Mouse (Mus musculus) G1E (cell line): ENCODE data around the gene Ntn1. TPM values are rescaled to one million over a fixed set of nuclear protein-coding genes. Genes with fewer than 3 reads are reported as not detected.

ENCODE experiments used
- ATAC-seq: 2 replicates; pipeline ENCODE4 v1.8.0; 2016; ENCODE audit warnings: mild to moderate bottlenecking; ENCODE audit not compliant: insufficient number of reproducible peaks, poor library complexity, low FRiP score, severe bottlenecking; ENCODE audit errors: extremely low read depth
- DNase-seq: peaks from one replicate; pipeline ENCODE4 v3.0.0; 2012; ENCODE audit warnings: low spot score
- H3K27me3 ChIP-seq: 2 replicates; pipeline ENCODE4 v1.6.1; 2012; ENCODE audit warnings: mild to moderate bottlenecking, low read length, inconsistent platforms; ENCODE audit not compliant: insufficient read depth
- H3K36me3 ChIP-seq: replicated peaks from 2 replicates; pipeline ENCODE3; 2012; ENCODE audit warnings: mild to moderate bottlenecking, inconsistent platforms
- H3K4me1 ChIP-seq: 2 replicates; pipeline ENCODE4 v1.6.1; 2012; ENCODE audit warnings: low read depth, low read length, inconsistent platforms, mixed read lengths; ENCODE audit not compliant: insufficient read depth
- H3K4me3 ChIP-seq: 2 replicates; pipeline ENCODE4 v1.5.1; 2012; ENCODE audit warnings: low read depth, mild to moderate bottlenecking, inconsistent platforms, low read length, moderate library complexity, mixed read lengths
- H3K9me3 ChIP-seq: replicated peaks from 2 replicates; pipeline ENCODE4 v1.6.1; 2012; ENCODE audit warnings: inconsistent platforms
- CTCF ChIP-seq: IDR thresholded peaks from 2 replicates; pipeline ENCODE4 v1.5.1; 2012; ENCODE audit warnings: low read depth, low read length, inconsistent platforms, mixed read lengths
- GATA1 ChIP-seq: IDR thresholded peaks from 2 replicates; pipeline ENCODE4 v1.6.1; 2012; ENCODE audit warnings: borderline replicate concordance, low read length, inconsistent platforms, mixed read lengths
- GATA2 ChIP-seq: IDR thresholded peaks from 2 replicates; pipeline ENCODE4 v1.6.1; 2012; ENCODE audit warnings: low read depth, low read length, inconsistent platforms, borderline replicate concordance
- POLR2AphosphoS5 ChIP-seq: IDR thresholded peaks from 2 replicates; pipeline ENCODE4 v1.6.1; 2012; ENCODE audit warnings: low read depth, low read length, inconsistent platforms; ENCODE audit not compliant: insufficient replicate concordance
- TAL1 ChIP-seq: conservative IDR thresholded peaks from 2 replicates; pipeline ENCODE4 v1.6.1; 2012; ENCODE audit warnings: low read depth, low read length, inconsistent platforms, mixed read lengths
- polyA plus RNA-seq: library from polyadenylated mRNA; stranded (reverse); fragments of >175 nt; gene quantifications from 2 replicates; pipeline ENCODE4 v1.2.3, GENCODE M21; 2012
- total RNA-seq, 2 experiments: library from RNA; stranded (forward) in 1 of 2; stranded (reverse) in 1 of 2; fragments of 200-1000 nt in 1 of 2; fragments of >200 nt in 1 of 2; fragmentation: Nextera tagmentation in 1 of 2; gene quantifications; 2 replicates each; pipeline ENCODE4 v1.2.3; 2014 to 2017

Ntn1 gene
- total and polyA plus RNA-seq, 3 experiments = under 0.01 TPM; not detected in 2

DNA sequence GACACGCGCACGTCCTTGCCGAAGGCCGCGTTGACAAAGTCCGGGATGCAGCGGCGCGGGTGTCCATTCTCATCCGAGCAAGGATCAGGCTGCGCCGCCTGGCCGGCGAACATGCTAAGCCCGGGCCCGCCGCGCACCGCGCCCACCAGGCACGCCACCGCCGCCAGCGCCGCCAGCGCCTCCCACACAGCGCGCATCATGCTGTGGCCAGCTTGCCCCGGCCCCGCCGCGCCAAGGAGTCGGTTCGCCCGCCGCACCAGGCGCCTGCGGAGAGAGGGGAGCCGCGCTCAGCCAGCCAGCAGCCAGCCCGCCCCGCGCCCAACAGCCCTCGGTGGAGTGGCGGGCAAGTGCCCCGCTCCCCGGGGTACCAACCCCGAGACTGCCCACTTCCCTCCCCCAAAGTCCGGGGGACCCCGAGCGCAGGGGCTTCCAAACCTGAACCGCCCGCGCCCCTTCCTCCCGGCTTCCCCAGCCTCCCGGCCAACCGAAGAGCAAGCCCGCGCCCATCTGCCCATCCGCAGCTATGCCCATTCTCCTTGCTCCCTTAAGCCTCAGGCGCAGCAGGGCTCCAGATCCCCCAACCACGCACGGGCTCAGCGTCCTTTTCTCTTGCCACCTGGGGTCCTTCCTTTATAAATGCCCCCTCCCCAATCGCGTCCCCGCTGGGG is 14.6 kb downstream of the Ntn1 start:
- ATAC-seq (no peak), DNase-seq (no peak)
- Histone ChIP-seq H3K27me3 (peaks cover 8% of the 10 kb centered on the region), H3K36me3 (no peaks in the 10 kb centered on the region), H3K9me3 (peaks cover 28% of the 10 kb centered on the region), H3K4me3 (peak overlapping the region; percentile 9; the same call in 1 of the 2 replicates), H3K4me1 (no peaks in the 10 kb centered on the region)
- no peak for TF ChIP-seq GATA1
- no peak for TF ChIP-seq TAL1
- no peak for TF ChIP-seq GATA2
- no peak for TF ChIP-seq POLR2AphosphoS5
- no peak for TF ChIP-seq CTCF

DNA sequence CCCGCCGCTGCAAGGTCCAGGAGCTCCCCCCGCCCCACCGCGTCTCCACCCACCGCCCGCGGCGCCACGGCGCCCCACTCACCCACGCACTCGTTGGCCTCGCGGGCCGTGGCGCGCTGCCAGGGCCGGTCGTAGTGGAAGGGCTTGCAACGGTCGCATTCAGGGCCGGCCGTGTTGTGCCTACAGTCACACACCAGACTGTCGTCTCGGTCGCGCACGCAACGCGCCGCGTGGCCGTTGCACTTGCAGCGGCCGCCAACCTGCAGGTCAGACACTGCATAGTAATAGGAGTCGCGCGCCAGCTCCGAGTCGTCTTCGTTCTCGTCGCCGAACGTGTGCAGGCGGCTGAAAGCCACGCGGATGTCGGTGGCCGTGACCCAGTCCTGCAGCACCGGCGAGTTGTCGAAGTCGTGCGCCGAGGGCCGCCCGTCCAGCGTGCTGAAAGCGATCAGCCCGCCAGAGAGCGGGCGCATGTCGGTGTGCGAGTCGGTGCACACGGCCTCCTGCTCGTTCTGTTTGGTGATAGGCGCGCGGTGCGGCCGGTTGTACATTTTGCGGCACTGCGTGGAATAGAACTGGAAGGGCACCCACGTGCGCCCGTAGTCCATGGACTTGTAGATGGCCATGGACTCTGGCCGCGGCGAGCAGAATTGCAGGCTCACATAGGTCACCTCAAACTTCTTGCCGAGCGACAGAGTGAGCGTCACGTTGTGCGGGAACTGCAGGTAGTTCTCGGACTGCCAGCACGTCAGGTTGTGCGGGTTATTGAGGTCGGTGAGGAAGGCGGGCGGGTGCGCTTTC is 15.4 kb downstream of the Ntn1 start:
- Histone ChIP-seq H3K27me3 (no peaks in the 10 kb centered on the region), H3K9me3 (peaks cover 28% of the 10 kb centered on the region), H3K4me3 (peak overlapping the region; percentile 9; the same call in 1 of the 2 replicates), H3K4me1 (no peaks in the 10 kb centered on the region), H3K36me3 (no peaks in the 10 kb centered on the region)
- DNase-seq = no peak
- no peak for TF ChIP-seq GATA2
- no peak for TF ChIP-seq TAL1
- no peak for TF ChIP-seq POLR2AphosphoS5
- no peak for TF ChIP-seq GATA1
- no peak for TF ChIP-seq CTCF
- no peak for ATAC-seq

DNA sequence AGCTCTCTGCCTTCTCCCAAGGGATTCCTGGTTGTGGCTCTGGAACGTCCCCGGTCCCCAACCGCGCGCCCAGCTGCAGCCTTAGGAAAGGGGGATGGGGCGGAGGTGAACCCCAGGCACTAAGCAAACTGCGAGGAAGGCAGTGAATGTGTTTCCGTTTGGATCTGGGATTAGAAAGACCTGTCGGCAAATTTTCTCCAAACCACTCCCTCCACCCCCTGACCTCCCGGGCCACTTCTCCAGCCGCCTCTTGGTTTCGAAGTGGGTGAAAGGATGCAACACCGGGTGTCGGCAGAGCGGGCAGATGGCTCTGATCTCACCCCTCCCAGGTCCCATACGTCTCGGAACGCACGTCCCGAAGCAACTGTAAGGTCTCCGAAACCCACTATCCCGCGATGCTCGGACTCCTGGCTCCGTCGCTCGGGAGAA is 16.0 kb downstream of the Ntn1 start:
- H3K9me3 ChIP-seq = peaks cover 28% of the 10 kb centered on the region
- DNase-seq = no peak
- no peaks in the 10 kb centered on the region for H3K4me1 ChIP-seq
- no peak overlapping the region for H3K4me3 ChIP-seq
- no peaks in the 10 kb centered on the region for H3K27me3 ChIP-seq
- TF ChIP-seq TAL1 (no peak), CTCF (no peak), GATA2 (no peak), POLR2AphosphoS5 (no peak), GATA1 (no peak)
- no peaks in the 10 kb centered on the region for H3K36me3 ChIP-seq
- ATAC-seq = no peak

DNA sequence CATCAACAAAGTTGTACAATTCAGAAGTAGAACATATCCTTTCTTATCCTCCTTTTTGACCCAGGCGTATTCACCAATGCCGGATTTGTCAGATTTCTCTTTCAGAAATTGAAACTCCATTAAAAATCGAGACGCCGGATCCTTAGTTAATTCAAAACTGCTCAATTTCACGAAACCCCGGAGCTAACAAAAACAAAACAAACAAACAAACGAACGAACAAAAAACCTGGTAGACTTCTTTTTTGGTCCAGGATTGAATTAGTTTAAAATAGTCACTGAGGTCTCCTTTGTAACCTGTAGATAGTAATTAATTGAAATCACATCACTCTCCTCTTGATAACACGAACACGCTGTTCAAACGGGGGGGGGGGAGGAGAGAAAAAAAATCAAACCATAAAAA is 16.5 kb downstream of the Ntn1 start:
- Histone ChIP-seq H3K27me3 (no peaks in the 10 kb centered on the region), H3K9me3 (peaks cover 28% of the 10 kb centered on the region), H3K36me3 (no peaks in the 10 kb centered on the region), H3K4me1 (no peaks in the 10 kb centered on the region), H3K4me3 (no peak overlapping the region)
- TF ChIP-seq GATA2 = no peak
- no peak for TF ChIP-seq POLR2AphosphoS5
- TF ChIP-seq GATA1 = no peak
- TF ChIP-seq CTCF = no peak
- TF ChIP-seq TAL1 = no peak
- DNase-seq (no peak), ATAC-seq (no peak)

DNA sequence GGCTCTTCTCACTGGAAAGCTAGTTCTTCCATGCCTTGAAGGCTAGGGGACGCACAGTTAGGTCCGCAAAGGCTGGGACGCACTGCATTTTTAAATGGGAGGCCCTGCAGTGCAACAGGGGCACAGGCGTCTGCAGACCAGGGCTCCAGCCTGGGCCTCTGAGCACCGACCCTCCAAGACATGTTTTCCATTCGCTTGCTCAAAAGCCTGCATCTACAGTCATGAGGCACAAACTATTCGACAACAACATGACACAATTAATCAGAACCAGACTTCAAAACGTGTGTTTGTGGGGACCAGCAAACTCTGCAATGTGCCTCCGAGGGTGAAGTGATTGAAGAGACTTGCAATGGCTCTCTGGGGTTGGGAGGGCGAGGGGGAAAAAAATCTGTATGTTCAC is 17.1 kb downstream of the Ntn1 start:
- no peak for TF ChIP-seq POLR2AphosphoS5
- TF ChIP-seq GATA1 = no peak
- no peak for TF ChIP-seq TAL1
- no peak for TF ChIP-seq GATA2
- no peak for TF ChIP-seq CTCF
- Histone ChIP-seq H3K36me3 (no peaks in the 10 kb centered on the region), H3K4me1 (no peaks in the 10 kb centered on the region), H3K27me3 (no peaks in the 10 kb centered on the region), H3K4me3 (no peak overlapping the region), H3K9me3 (peaks cover 28% of the 10 kb centered on the region)
- ATAC-seq (no peak), DNase-seq (no peak)

DNA sequence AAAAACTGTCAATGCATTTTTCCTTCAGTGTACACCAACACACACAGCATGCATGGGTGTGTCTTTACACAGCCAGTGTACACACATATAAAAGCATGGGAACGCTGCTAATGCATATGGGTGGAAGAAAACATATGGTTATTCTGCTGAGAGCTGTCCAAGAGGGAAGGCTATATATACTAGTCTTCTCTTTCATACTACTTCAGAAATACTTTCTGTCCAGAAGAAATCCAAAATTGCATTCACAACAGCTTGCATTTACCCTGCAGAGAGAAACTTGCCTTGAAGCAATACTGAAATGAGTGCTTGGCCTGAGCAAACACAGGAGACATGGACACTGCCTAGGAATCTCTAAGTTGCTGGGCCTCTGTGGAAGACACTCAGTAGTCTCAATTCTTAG is 18.8 kb downstream of the Ntn1 start:
- no peaks in the 10 kb centered on the region for H3K36me3 ChIP-seq
- no peak overlapping the region for H3K4me3 ChIP-seq
- peaks cover 25% of the 10 kb centered on the region for H3K9me3 ChIP-seq
- H3K27me3 ChIP-seq = no peaks in the 10 kb centered on the region
- no peak for TF ChIP-seq POLR2AphosphoS5
- TF ChIP-seq TAL1 = no peak
- no peak for TF ChIP-seq GATA1
- no peak for TF ChIP-seq CTCF
- TF ChIP-seq GATA2 = no peak
- ATAC-seq = no peak
- no peak for DNase-seq
- no peaks in the 10 kb centered on the region for H3K4me1 ChIP-seq
